Mouse (Mus musculus): ENCODE measurements around the gene Tcl1b5. TPM values are rescaled to one million over a fixed set of nuclear protein-coding genes. Genes with fewer than 3 reads are reported as not detected.
"Not testable (repeated sequence)": the region's sequence is repeated elsewhere in the genome, so short reads cannot be mapped to it uniquely, and the experiment has no call there.

The Tcl1b5 gene
- not detected in 2 replicates for polyA plus RNA-seq (2016; fragmentation: Nextera tagmentation; extraction: Ambion mirVana)

DNA sequence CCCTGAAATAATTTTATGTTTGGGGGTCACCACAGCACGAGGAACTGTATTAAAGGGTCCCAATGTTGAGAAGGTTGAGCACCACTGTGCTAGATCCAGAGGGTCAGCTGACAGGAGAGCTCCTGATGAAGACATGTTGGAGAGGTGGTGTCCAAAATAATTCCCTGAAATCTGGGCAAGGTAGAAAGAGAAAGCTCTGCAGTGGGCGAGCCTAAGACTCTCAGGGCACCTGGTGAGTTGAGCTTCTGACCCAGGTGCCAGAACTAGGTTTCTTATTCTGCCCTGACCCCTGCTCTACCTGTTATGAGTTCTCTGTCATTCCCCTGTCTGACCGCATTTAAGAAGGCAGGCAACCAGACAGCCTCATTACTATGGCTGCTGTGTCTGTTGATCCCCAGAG, at the start of gene Tcl1b5:
Tcl1b5 (plus strand) TSS at position 301 of the 400 bp plus-strand sequence.
- H3K9me3 ChIP-seq; H3K4me3 ChIP-seq; H3K4me1 ChIP-seq; H3K27me3 ChIP-seq (ENCODE audit: poor library complexity, severe bottlenecking); H3K36me3 ChIP-seq (replicated peaks); H3K27ac ChIP-seq; DNase-seq (ENCODE audit: extremely low spot score, low spot score): not testable (repeated sequence)
- 82% methylated on average over 3 of the region's 3 CpGs for WGBS

- WGBS = 42% methylated on average over 4 of the region's 4 CpGs
- Histone ChIP-seq H3K27ac (no peak overlapping the region), H3K27me3 (ENCODE audit: poor library complexity, severe bottlenecking) (no peaks in the 10 kb centered on the region), H3K36me3 (replicated peaks) (no peaks in the 10 kb centered on the region), H3K4me3 (no peak overlapping the region), H3K4me1 (no peaks in the 10 kb centered on the region), H3K9me3 (no peaks in the 10 kb centered on the region)
- no peak for DNase-seq (ENCODE audit: extremely low spot score, low spot score)
These were observed 49.6 kb upstream of the Tcl1b5 start for GRCm38 (mm10) chr12:105126516-105126915.

- no peak for DNase-seq (ENCODE audit: extremely low spot score, low spot score)
- H3K9me3 ChIP-seq = no peaks in the 10 kb centered on the region
- WGBS = 89% methylated on average over 2 of the region's 2 CpGs
- no peaks in the 10 kb centered on the region for H3K36me3 ChIP-seq (replicated peaks)
- no peak overlapping the region for H3K4me3 ChIP-seq
- no peaks in the 10 kb centered on the region for H3K4me1 ChIP-seq
- H3K27ac ChIP-seq = no peak overlapping the region
- no peaks in the 10 kb centered on the region for H3K27me3 ChIP-seq (ENCODE audit: poor library complexity, severe bottlenecking)
These were observed 48.5 kb upstream of the Tcl1b5 start for GRCm38 (mm10) chr12:105127607-105128006.

- H3K36me3 ChIP-seq (replicated peaks); H3K9me3 ChIP-seq; H3K27me3 ChIP-seq (ENCODE audit: poor library complexity, severe bottlenecking); H3K4me3 ChIP-seq; H3K4me1 ChIP-seq; H3K27ac ChIP-seq; DNase-seq (ENCODE audit: extremely low spot score, low spot score): not testable (repeated sequence)
- 69% methylated on average over 3 of the region's 3 CpGs for WGBS
These were observed 46.5 kb upstream of the Tcl1b5 start for GRCm38 (mm10) chr12:105129494-105130205.

GRCm38 (mm10) chr12:105134167-105134566, 42.0 kb upstream of the Tcl1b5 start:
- H3K4me1 ChIP-seq; DNase-seq (ENCODE audit: extremely low spot score, low spot score); H3K27ac ChIP-seq; H3K4me3 ChIP-seq; H3K9me3 ChIP-seq; H3K27me3 ChIP-seq (ENCODE audit: poor library complexity, severe bottlenecking); H3K36me3 ChIP-seq (replicated peaks): not testable (repeated sequence)
- 79% methylated on average over 2 of the region's 2 CpGs for WGBS

DNA sequence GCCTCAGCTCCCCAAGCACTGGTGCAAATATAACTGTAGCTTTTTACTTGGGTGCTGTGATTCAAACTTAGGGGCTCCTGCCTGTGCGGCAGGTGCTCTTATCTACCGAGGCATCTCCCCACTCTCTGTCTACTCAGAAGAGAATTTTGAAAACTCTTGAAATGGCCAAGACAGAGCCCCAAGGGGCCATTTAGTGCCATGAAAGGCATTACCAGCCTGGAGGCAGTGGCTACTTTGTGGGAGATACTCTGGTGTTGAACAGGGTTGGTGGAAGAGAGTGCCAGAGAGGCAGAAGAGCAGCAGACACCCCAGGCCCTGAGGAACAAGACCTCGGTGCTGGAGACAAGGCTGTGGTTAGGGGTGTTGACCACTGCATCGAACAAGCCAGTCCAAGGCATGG, 41.3 kb upstream of the Tcl1b5 start:
- H3K9me3 ChIP-seq; H3K36me3 ChIP-seq (replicated peaks); H3K4me3 ChIP-seq; H3K27me3 ChIP-seq (ENCODE audit: poor library complexity, severe bottlenecking); DNase-seq (ENCODE audit: extremely low spot score, low spot score); H3K4me1 ChIP-seq; H3K27ac ChIP-seq: not testable (repeated sequence)
- WGBS = 91% methylated on average over 4 of the region's 4 CpGs

DNA sequence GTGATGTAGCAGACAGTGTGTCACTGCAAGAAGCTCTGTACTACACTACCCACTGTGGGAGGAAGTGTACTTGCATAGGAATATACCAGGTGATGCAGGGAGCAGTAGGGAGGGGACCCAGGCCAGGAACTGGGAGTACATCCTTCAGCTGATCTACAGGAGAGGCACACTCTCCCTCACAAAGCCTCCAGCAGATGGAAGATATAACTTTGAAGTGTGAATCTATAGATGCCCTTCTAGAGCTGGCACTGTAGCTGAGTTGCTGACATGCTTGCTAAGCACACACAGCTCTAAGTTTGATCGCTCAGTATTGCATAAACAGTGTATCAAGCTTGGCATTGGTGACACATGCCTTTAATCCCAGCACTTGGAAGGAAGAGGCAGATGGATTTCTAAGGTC, 38.4 kb upstream of the Tcl1b5 start:
- H3K9me3 ChIP-seq; H3K27me3 ChIP-seq (ENCODE audit: poor library complexity, severe bottlenecking); DNase-seq (ENCODE audit: extremely low spot score, low spot score); H3K36me3 ChIP-seq (replicated peaks); H3K4me1 ChIP-seq; H3K27ac ChIP-seq; H3K4me3 ChIP-seq: not testable (repeated sequence)
- 91% methylated on average over 1 of the region's 1 CpGs for WGBS

- Histone ChIP-seq H3K4me3 (no peak overlapping the region), H3K36me3 (replicated peaks) (no peaks in the 10 kb centered on the region), H3K4me1 (no peaks in the 10 kb centered on the region), H3K9me3 (no peaks in the 10 kb centered on the region), H3K27ac (no peak overlapping the region), H3K27me3 (ENCODE audit: poor library complexity, severe bottlenecking) (no peaks in the 10 kb centered on the region)
- no peak for DNase-seq (ENCODE audit: extremely low spot score, low spot score)
- WGBS = 94% methylated on average over 3 of the region's 3 CpGs
These were observed 33.0 kb upstream of the Tcl1b5 start for GRCm38 (mm10) chr12:105143096-105143495.

DNA sequence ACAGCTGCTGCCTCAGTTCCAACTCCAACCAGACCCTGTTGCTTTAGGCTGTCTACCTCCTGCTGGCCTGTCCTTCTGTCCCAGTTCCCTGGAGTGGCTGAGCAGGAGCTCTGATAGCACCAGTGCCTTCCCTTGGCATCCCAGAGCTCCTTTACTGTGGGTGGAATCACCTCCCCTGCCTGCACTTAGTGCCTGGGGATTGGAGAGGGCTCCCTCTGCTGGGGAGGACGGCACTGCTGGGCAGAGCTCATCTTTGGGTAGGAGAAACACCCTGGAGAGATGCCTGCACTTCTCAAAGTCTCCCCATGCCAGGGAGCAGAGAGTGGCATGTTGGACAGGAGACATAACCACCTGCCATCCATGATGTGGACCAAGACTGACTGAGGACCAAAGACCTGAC, 31.2 kb upstream of the Tcl1b5 start:
- not testable (repeated sequence) for DNase-seq (ENCODE audit: extremely low spot score, low spot score); H3K27me3 ChIP-seq (ENCODE audit: poor library complexity, severe bottlenecking); H3K4me3 ChIP-seq; H3K9me3 ChIP-seq; H3K4me1 ChIP-seq; H3K36me3 ChIP-seq (replicated peaks); H3K27ac ChIP-seq
- WGBS = 38% methylated on average over 1 of the region's 1 CpGs

GRCm38 (mm10) chr12:105145714-105146113, 30.4 kb upstream of the Tcl1b5 start, which contains the start of gene Tcl1b2:
Tcl1b2 (plus strand) TSS chr12:105146014.
- DNase-seq (ENCODE audit: extremely low spot score, low spot score) = no peak
- H3K36me3 ChIP-seq (replicated peaks) = no peaks in the 10 kb centered on the region
- no peak within 1 kb of the TSS for H3K27ac ChIP-seq
- no peaks in the 10 kb centered on the region for H3K27me3 ChIP-seq (ENCODE audit: poor library complexity, severe bottlenecking)
- 85% methylated on average over 3 of the region's 3 CpGs for whole genome bisulfite sequencing
- no peak within 1 kb of the TSS for H3K4me3 ChIP-seq
- H3K4me1 ChIP-seq = no peaks in the 10 kb centered on the region
- H3K9me3 ChIP-seq = no peaks in the 10 kb centered on the region

DNA sequence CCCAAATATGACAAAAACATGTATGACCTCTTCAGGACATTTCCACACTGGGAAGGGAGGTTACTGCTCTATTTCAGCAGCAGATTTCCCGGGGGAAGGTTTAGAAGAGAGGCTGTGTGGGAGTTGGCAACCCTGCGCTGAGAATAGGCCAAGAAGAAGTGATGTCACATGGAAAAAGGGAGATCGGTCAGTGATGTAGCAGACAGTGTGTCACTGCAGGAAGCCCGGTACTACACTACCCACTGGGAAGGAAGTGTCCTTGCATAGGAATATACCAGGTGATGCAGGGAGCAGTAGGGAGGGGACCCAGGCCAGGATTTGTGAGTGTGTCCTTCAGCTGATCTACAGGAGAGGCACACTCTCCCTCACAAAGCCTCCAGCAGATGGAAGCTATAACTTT, 20.9 kb upstream of the Tcl1b5 start:
- H3K4me1 ChIP-seq; H3K27me3 ChIP-seq (ENCODE audit: poor library complexity, severe bottlenecking); DNase-seq (ENCODE audit: extremely low spot score, low spot score); H3K27ac ChIP-seq; H3K36me3 ChIP-seq (replicated peaks); H3K4me3 ChIP-seq; H3K9me3 ChIP-seq: not testable (repeated sequence)
- 80% methylated on average over 4 of the region's 4 CpGs for WGBS

GRCm38 (mm10) chr12:105158842-105159241, 17.3 kb upstream of the Tcl1b5 start:
- WGBS = 88% methylated on average over 6 of the region's 6 CpGs
- H3K4me1 ChIP-seq = no peaks in the 10 kb centered on the region
- no peak overlapping the region for H3K4me3 ChIP-seq
- no peak overlapping the region for H3K27ac ChIP-seq
- H3K9me3 ChIP-seq = no peaks in the 10 kb centered on the region
- H3K27me3 ChIP-seq (ENCODE audit: poor library complexity, severe bottlenecking) = no peaks in the 10 kb centered on the region
- DNase-seq (ENCODE audit: extremely low spot score, low spot score) = no peak
- H3K36me3 ChIP-seq (replicated peaks) = no peaks in the 10 kb centered on the region

- Histone ChIP-seq H3K4me1 (no peaks in the 10 kb centered on the region), H3K27me3 (ENCODE audit: poor library complexity, severe bottlenecking) (no peaks in the 10 kb centered on the region), H3K9me3 (no peaks in the 10 kb centered on the region), H3K4me3 (no peak within 1 kb of the TSS), H3K27ac (no peak within 1 kb of the TSS), H3K36me3 (replicated peaks) (no peaks in the 10 kb centered on the region)
- no peak for DNase-seq (ENCODE audit: extremely low spot score, low spot score)
- WGBS = 80% methylated on average over 4 of the region's 4 CpGs
These were observed 16.8 kb upstream of the Tcl1b5 start, which contains the start of gene Tcl1b1 for GRCm38 (mm10) chr12:105159390-105159789. Tcl1b1 (plus strand) TSS chr12:105159690.

GRCm38 (mm10) chr12:105166734-105167133, 9.4 kb upstream of the Tcl1b5 start:
- Histone ChIP-seq H3K4me1 (no peaks in the 10 kb centered on the region), H3K27me3 (ENCODE audit: poor library complexity, severe bottlenecking) (no peaks in the 10 kb centered on the region), H3K27ac (no peak overlapping the region), H3K4me3 (no peak overlapping the region), H3K36me3 (replicated peaks) (no peaks in the 10 kb centered on the region), H3K9me3 (no peaks in the 10 kb centered on the region)
- 74% methylated on average over 3 of the region's 3 CpGs for WGBS
- DNase-seq (ENCODE audit: extremely low spot score, low spot score) = no peak

Data from forebrain, embryonic 10.5 days (tissue).